Mouse (Mus musculus) hindbrain, embryonic 10.5 days (tissue): ENCODE measurements around the gene Gm30191. TPM values are rescaled to one million over a fixed set of nuclear protein-coding genes. Genes with fewer than 3 reads are reported as not detected.
"Not testable (repeated sequence)": the region's sequence is repeated elsewhere in the genome, so short reads cannot be mapped to it uniquely, and the experiment has no call there.

Experiments
- DNase-seq: peaks from one replicate; pipeline ENCODE4 v3.0.0-alpha.2; 2017; ENCODE audit warnings: low spot score
- H3K27ac ChIP-seq: fragments of 300-500 bp; sonication (generic); 2 replicates; pipeline ENCODE4 v1.5.1; 2016; ENCODE audit warnings: mild to moderate bottlenecking, moderate library complexity
- H3K27me3 ChIP-seq: fragments of 300-500 bp; sonication (generic); 2 replicates; pipeline ENCODE4 v1.6.1; 2016; ENCODE audit warnings: mild to moderate bottlenecking; ENCODE audit not compliant: poor library complexity, insufficient read depth, severe bottlenecking
- H3K36me3 ChIP-seq: fragments of 300-500 bp; sonication (generic); 2 replicates; pipeline ENCODE4 v1.6.1; 2016; ENCODE audit warnings: mild to moderate bottlenecking, moderate library complexity
- H3K4me1 ChIP-seq: fragments of 300-500 bp; sonication (generic); replicated peaks from 2 replicates; pipeline ENCODE4 v1.6.1; 2016; ENCODE audit warnings: mild to moderate bottlenecking
- H3K4me3 ChIP-seq: fragments of 300-500 bp; sonication (generic); 2 replicates; pipeline ENCODE4 v1.5.1; 2016; ENCODE audit warnings: mild to moderate bottlenecking, moderate library complexity
- H3K9me3 ChIP-seq: fragments of 300-500 bp; sonication (generic); 2 replicates; pipeline ENCODE4 v1.6.1; 2016; ENCODE audit warnings: mild to moderate bottlenecking, moderate library complexity
- WGBS: fragments of 180-500 bp; shearing (Covaris S2); methylation state at CpG from one replicate; pipeline ENCODE4 v1.1.7; 2016; 5-methylcytosine and 5-hydroxymethylcytosine counted together
- polyA plus RNA-seq: library from polyadenylated mRNA; unstranded; fragments of >200 nt; fragmentation: Nextera tagmentation; extraction: Ambion mirVana; gene quantifications from 2 replicates; pipeline ENCODE4 v1.2.1, GENCODE M21; 2016

Gene Gm30191
- polyA plus RNA-seq, 1 experiment from 2014 or later, result not detected

- 8% methylated on average over 14 of the region's 14 CpGs for WGBS
- H3K27ac ChIP-seq, result no peak overlapping the region
- DNase-seq, result no peak
These were observed 26.9 kb downstream of the Gm30191 start for GRCm38 (mm10) chr4:134273417-134274345.

GRCm38 (mm10) chr4:134284942-134285341, 38.2 kb downstream of the Gm30191 start:
- Histone ChIP-seq H3K36me3 (peaks cover 45% of the 10 kb centered on the region), H3K9me3 (no peaks in the 10 kb centered on the region), H3K27me3 (no peaks in the 10 kb centered on the region), H3K4me3 (no peak overlapping the region), H3K4me1 (peaks cover 26% of the 10 kb centered on the region), H3K27ac (no peak overlapping the region)
- DNase-seq, result no peak
- WGBS, result 92% methylated on average over 2 of the region's 2 CpGs

More at GRCm38 (mm10) chr4:134273417-134274345, 26.9 kb downstream of the Gm30191 start:
- H3K4me1 ChIP-seq, result peaks cover 13% of the 10 kb centered on the region
- H3K27me3 ChIP-seq, result no peaks in the 10 kb centered on the region
- H3K9me3 ChIP-seq, result no peaks in the 10 kb centered on the region
- peaks cover 33% of the 10 kb centered on the region for H3K36me3 ChIP-seq
- H3K4me3 ChIP-seq, result peak overlapping the region; percentile 31

DNA sequence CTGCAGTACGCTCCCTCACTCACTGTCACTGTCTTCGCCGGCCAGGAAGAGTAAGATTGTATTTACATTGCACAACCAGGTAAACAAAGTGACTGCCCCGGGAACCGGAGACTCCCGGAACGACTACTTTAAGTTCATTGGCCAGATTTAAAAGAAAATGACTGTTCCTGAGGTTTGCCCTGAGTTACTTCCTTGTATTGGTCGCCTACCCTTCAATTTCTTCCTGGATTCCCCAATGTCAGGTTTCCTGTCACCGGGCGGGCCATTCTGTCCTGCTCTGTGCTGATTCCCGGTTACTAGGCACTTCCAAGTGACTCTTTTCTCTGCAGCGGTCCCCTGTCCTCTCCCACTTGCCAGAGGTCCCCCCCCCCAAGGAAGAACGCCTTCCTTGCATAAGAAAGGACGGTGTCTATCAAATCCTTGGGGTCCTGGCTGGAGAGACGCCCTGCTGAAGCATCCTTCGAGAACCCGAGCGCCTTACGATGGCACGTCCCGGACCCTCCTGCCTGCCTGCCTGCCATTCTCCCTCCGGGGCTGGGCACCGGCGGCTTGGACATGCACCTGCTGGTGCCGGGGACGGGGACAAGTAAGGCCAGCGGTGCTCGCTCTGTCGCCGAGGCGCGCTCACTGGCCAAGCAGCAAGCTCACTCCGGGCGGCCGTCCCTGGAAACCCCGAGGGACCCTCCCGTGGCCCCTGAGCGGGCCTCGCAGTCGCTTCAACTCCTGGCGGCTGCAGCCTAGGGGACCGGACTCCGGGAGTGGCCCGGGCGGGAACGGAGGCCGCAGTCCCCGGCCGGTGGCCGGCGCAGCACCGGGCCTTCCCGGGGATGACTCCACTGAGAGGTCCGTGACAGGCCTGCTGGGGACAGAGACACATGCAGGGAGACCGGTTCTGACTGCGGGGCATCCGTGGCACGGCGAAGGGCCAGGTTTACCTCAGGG, 39.8 kb downstream of the Gm30191 start:
- Histone ChIP-seq H3K27me3 (no peaks in the 10 kb centered on the region), H3K36me3 (peaks cover 29% of the 10 kb centered on the region), H3K9me3 (no peaks in the 10 kb centered on the region), H3K4me1 (peaks cover 26% of the 10 kb centered on the region), H3K27ac (peak overlapping the region; percentile 100), H3K4me3 (peak overlapping the region; percentile 99)
- 4% methylated on average over 59 of the region's 59 CpGs for WGBS
- no peak for DNase-seq

GRCm38 (mm10) chr4:134287168-134287564, 40.4 kb downstream of the Gm30191 start:
- no peaks in the 10 kb centered on the region for H3K9me3 ChIP-seq
- WGBS, result under 1% methylated on average over 59 of the region's 59 CpGs
- H3K27me3 ChIP-seq, result no peaks in the 10 kb centered on the region
- peaks cover 22% of the 10 kb centered on the region for H3K36me3 ChIP-seq
- H3K4me1 ChIP-seq, result peaks cover 26% of the 10 kb centered on the region
- peak overlapping the region; percentile 99 for H3K4me3 ChIP-seq
- peak; percentile 96 for DNase-seq
- H3K27ac ChIP-seq, result peak overlapping the region; percentile 100

DNA sequence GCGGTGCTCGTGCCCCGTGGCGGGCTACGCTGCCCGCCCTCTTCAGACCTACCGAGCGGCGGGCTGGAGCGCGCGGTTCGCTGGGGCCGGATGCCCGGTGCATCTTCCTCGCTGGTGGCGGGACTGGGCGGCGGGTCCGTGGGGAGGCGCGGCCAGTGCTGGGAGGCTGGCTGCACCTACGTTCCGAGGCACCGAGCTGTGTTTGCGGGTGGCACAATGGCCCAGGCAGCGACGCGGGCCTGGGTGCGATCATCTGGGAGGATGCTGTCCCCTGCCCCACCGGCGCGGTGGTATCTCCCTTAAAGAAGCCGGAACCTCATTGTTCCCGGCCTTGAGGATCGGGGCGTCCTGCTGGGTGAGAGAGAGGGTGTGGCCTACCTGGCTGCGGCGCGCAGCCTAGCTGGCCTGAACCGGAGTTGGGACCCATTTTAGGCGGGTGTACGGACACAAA, 40.9 kb downstream of the Gm30191 start, which contains the start of gene Pdik1l:
Gene Pdik1l, minus strand, starts transcription at position 321 of the 451 bp plus-strand sequence.
- peaks cover under 1% of the 10 kb centered on the region; the same call in 1 of the 2 replicates for H3K27me3 ChIP-seq
- under 1% methylated on average over 43 of the region's 43 CpGs for WGBS
- peak; percentile 85 for DNase-seq
- peak within 1 kb of the TSS; percentile 99 for H3K4me3 ChIP-seq
- H3K36me3 ChIP-seq, result peaks cover 18% of the 10 kb centered on the region
- H3K4me1 ChIP-seq, result peaks cover 26% of the 10 kb centered on the region
- peak within 1 kb of the TSS; percentile 100 for H3K27ac ChIP-seq
- no peaks in the 10 kb centered on the region for H3K9me3 ChIP-seq

GRCm38 (mm10) chr4:134288397-134289256, 41.9 kb downstream of the Gm30191 start:
- peaks cover 30% of the 10 kb centered on the region for H3K4me1 ChIP-seq
- peak overlapping the region; percentile 100 for H3K27ac ChIP-seq
- no peak for DNase-seq
- 52% methylated on average over 11 of the region's 11 CpGs for WGBS
- H3K4me3 ChIP-seq, result peak overlapping the region; percentile 99
- no peaks in the 10 kb centered on the region for H3K9me3 ChIP-seq
- H3K27me3 ChIP-seq, result peaks cover 11% of the 10 kb centered on the region
- H3K36me3 ChIP-seq, result peaks cover 8% of the 10 kb centered on the region

GRCm38 (mm10) chr4:134292067-134292466, 45.3 kb downstream of the Gm30191 start:
- WGBS, result 24% methylated on average over 7 of the region's 7 CpGs
- H3K4me3 ChIP-seq, result no peak overlapping the region
- no peaks in the 10 kb centered on the region for H3K36me3 ChIP-seq
- DNase-seq, result peak; percentile 84
- no peak overlapping the region for H3K27ac ChIP-seq
- H3K4me1 ChIP-seq, result peaks cover 16% of the 10 kb centered on the region
- H3K9me3 ChIP-seq, result no peaks in the 10 kb centered on the region
- peaks cover 17% of the 10 kb centered on the region for H3K27me3 ChIP-seq

- H3K36me3 ChIP-seq, result no peaks in the 10 kb centered on the region
- DNase-seq, result no peak
- WGBS, result 70% methylated on average over 18 of the region's 18 CpGs
- H3K4me3 ChIP-seq, result no peak overlapping the region
- H3K4me1 ChIP-seq, result peaks cover 15% of the 10 kb centered on the region
- no peak overlapping the region; the same call in 1 of the 2 replicates for H3K27ac ChIP-seq
- no peaks in the 10 kb centered on the region for H3K9me3 ChIP-seq
- H3K27me3 ChIP-seq, result peaks cover 17% of the 10 kb centered on the region
These were observed 46.4 kb downstream of the Gm30191 start for GRCm38 (mm10) chr4:134293061-134293691.

GRCm38 (mm10) chr4:134293692-134294163, 47.0 kb downstream of the Gm30191 start:
- Histone ChIP-seq H3K4me1 (peaks cover 9% of the 10 kb centered on the region), H3K36me3 (no peaks in the 10 kb centered on the region), H3K27me3 (peaks cover 17% of the 10 kb centered on the region), H3K4me3 (no peak overlapping the region), H3K9me3 (no peaks in the 10 kb centered on the region), H3K27ac (no peak overlapping the region)
- 76% methylated on average over 9 of the region's 9 CpGs for WGBS
- DNase-seq, result no peak

GRCm38 (mm10) chr4:134296096-134296495, 49.4 kb downstream of the Gm30191 start:
- WGBS, result 87% methylated on average over 4 of the region's 4 CpGs
- not testable (repeated sequence) for H3K9me3 ChIP-seq, H3K4me1 ChIP-seq, DNase-seq, H3K27ac ChIP-seq, H3K4me3 ChIP-seq, H3K36me3 ChIP-seq
- peaks cover 17% of the 10 kb centered on the region for H3K27me3 ChIP-seq

- H3K27ac ChIP-seq, result no peak overlapping the region
- no peak for DNase-seq
- no peaks in the 10 kb centered on the region for H3K36me3 ChIP-seq
- H3K4me3 ChIP-seq, result no peak overlapping the region
- no peaks in the 10 kb centered on the region for H3K9me3 ChIP-seq
- H3K4me1 ChIP-seq, result peaks cover 4% of the 10 kb centered on the region; the same call in 1 of the 2 replicates
- 88% methylated on average over 4 of the region's 4 CpGs for WGBS
- peaks cover 17% of the 10 kb centered on the region for H3K27me3 ChIP-seq
These were observed 49.8 kb downstream of the Gm30191 start for GRCm38 (mm10) chr4:134296523-134296922.
